Mouse (Mus musculus): ENCODE data around the gene Pank2. TPM values are rescaled to one million over a fixed set of nuclear protein-coding genes. Genes with fewer than 3 reads are reported as not detected.
A peak's percentile ranks its signal among the peaks of the same experiment; 100 is the strongest.
"Not testable (repeated sequence)": the region's sequence is repeated elsewhere in the genome, so short reads cannot be mapped to it uniquely, and the experiment has no call there.

The Pank2 gene
- polyA plus RNA-seq (2016; fragmentation: Nextera tagmentation; extraction: Ambion mirVana) = 42.0 and 44.8 TPM in 2 replicates

GRCm38 (mm10) chr2:131262213-131262672 lies at the start of gene Pank2:
Pank2 (plus strand) TSS chr2:131262495.
- Histone ChIP-seq H3K27ac (peak within 1 kb of the TSS; percentile 99), H3K9me3 (replicated peaks) (no peaks in the 10 kb centered on the region), H3K27me3 (replicated peaks) (no peaks in the 10 kb centered on the region), H3K4me3 (peak within 1 kb of the TSS; percentile 75), H3K4me1 (peaks cover 69% of the 10 kb centered on the region), H3K4me2 (peak within 1 kb of the TSS; percentile 73), H3K36me3 (peaks cover 21% of the 10 kb centered on the region; the same call in 1 of the 2 replicates), H3K9ac (peak within 1 kb of the TSS; percentile 93)
- 0% methylated on average over 47 of the region's 49 CpGs for WGBS (ENCODE audit: insufficient replicate concordance)
- peak; percentile 94 for ATAC-seq

- ATAC-seq = peak; percentile 77
- H3K27me3 ChIP-seq (replicated peaks) = no peaks in the 10 kb centered on the region
- H3K4me1 ChIP-seq = peaks cover 75% of the 10 kb centered on the region
- peaks cover 11% of the 10 kb centered on the region for H3K36me3 ChIP-seq
- peak overlapping the region; percentile 95 for H3K27ac ChIP-seq
- peak overlapping the region; percentile 23 for H3K4me3 ChIP-seq
- no peaks in the 10 kb centered on the region for H3K9me3 ChIP-seq (replicated peaks)
- peak overlapping the region; percentile 66 for H3K9ac ChIP-seq
- 31% methylated on average over 7 of the region's 7 CpGs for WGBS (ENCODE audit: insufficient replicate concordance)
- peak overlapping the region; percentile 58 for H3K4me2 ChIP-seq
Observed at GRCm38 (mm10) chr2:131213773-131214172, 48.5 kb upstream of the Pank2 start.

DNA sequence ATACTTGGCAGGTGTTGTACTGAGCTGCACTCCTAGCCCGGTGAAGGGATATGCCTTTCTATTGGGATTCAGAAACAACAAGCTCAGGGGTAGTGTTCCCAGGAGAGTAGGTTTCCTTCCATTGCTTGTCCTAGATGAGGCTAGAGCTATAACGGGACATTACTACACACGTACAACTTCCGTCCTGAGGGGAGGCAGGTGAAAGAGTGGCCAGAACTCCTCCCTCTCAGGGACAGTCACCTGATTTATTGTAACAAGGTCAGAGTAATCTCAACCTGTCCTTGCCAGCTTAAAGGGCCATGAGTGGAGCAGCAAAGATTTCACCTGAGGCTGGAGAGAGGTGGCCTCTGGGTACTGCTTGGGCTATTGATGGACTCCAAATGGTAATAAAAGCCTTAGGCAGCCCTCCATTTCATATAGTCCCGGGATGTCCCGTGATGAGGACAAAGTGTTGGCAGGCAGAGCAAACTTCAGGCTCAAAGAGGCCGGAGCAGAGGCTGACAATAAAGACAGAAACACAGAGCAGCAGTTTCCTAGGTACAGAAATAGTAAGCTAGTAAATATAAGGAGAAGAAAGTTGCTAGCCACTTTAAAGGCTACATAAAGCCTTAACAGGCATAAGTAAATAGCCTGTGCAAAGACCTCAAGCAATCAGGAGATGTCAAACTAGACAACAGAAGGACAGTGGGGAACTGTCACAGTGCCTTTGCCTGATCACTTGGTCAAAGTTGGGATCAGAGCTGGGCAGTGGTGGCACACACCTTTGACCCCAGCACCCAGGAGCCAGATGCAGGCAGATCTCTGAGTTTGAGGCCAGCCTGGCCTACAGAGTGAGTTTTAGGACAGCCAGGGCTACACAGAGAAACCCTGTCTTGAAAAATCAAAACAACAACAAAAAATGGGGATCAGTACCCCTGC lies 46.1 kb upstream of the Pank2 start:
- no peak for ATAC-seq

DNA sequence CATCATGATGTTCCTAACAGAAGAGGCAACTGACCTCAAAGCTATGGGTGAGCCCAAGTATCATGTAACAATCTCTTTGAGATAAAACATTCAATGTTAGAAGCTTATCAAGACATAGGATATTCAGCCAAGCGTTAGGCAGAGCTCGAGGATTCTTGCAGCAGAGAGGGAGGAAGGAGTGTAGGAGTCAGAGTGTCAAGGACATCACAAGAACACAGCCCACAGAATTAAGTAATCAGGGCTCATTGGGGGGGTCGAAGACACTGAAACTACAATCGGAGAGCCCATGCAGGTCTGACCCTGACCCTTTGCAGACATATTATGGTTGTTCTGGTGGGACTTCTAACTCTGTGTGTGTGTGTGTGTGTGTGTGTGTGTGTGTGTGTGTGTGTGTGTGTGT lies 42.3 kb upstream of the Pank2 start:
- peaks cover 64% of the 10 kb centered on the region for H3K4me1 ChIP-seq

More for the DNA sequence above, 46.1 kb upstream of the Pank2 start:
- 84% methylated on average over 7 of the region's 7 CpGs for WGBS (ENCODE audit: insufficient replicate concordance)
- Histone ChIP-seq H3K4me1 (peaks cover 64% of the 10 kb centered on the region), H3K9ac (no peak overlapping the region), H3K4me2 (no peak overlapping the region), H3K27me3 (replicated peaks) (no peaks in the 10 kb centered on the region), H3K4me3 (no peak overlapping the region), H3K36me3 (peaks cover 11% of the 10 kb centered on the region), H3K27ac (peak overlapping the region; percentile 95; the same call in 1 of the 2 replicates), H3K9me3 (replicated peaks) (no peaks in the 10 kb centered on the region)

GRCm38 (mm10) chr2:131221853-131222515 lies 40.3 kb upstream of the Pank2 start:
- H3K27ac ChIP-seq = peak overlapping the region; percentile 98
- 45% methylated on average over 3 of the region's 3 CpGs for whole genome bisulfite sequencing (ENCODE audit: insufficient replicate concordance)
- ATAC-seq = no peak
- no peaks in the 10 kb centered on the region for H3K9me3 ChIP-seq (replicated peaks)
- peaks cover 73% of the 10 kb centered on the region for H3K4me1 ChIP-seq
- no peak overlapping the region for H3K4me3 ChIP-seq
- H3K4me2 ChIP-seq = peak overlapping the region; percentile 58
- H3K36me3 ChIP-seq = no peaks in the 10 kb centered on the region
- H3K27me3 ChIP-seq (replicated peaks) = no peaks in the 10 kb centered on the region
- H3K9ac ChIP-seq = peak overlapping the region; percentile 65

More for the DNA sequence above, 42.3 kb upstream of the Pank2 start:
- no peaks in the 10 kb centered on the region for H3K9me3 ChIP-seq (replicated peaks)
- H3K4me3 ChIP-seq = no peak overlapping the region
- 49% methylated on average over 4 of the region's 4 CpGs for WGBS (ENCODE audit: insufficient replicate concordance)
- H3K9ac ChIP-seq = no peak overlapping the region
- H3K4me2 ChIP-seq = no peak overlapping the region
- H3K27me3 ChIP-seq (replicated peaks) = no peaks in the 10 kb centered on the region
- peak overlapping the region; percentile 48; the same call in 1 of the 2 replicates for H3K27ac ChIP-seq
- H3K36me3 ChIP-seq = no peaks in the 10 kb centered on the region
- ATAC-seq = no peak

- Histone ChIP-seq H3K4me3 (no peak overlapping the region), H3K9ac (peak overlapping the region; percentile 65), H3K4me2 (peak overlapping the region; percentile 58), H3K27me3 (replicated peaks) (no peaks in the 10 kb centered on the region), H3K4me1 (peaks cover 74% of the 10 kb centered on the region), H3K27ac (peak overlapping the region; percentile 98), H3K36me3 (no peaks in the 10 kb centered on the region), H3K9me3 (replicated peaks) (no peaks in the 10 kb centered on the region)
- ATAC-seq = peak; percentile 28; the same call in 1 of the 2 replicates
- WGBS (ENCODE audit: insufficient replicate concordance) = 10% methylated on average over 5 of the region's 5 CpGs
Observed at GRCm38 (mm10) chr2:131222562-131222961, 39.7 kb upstream of the Pank2 start.

GRCm38 (mm10) chr2:131223569-131223968 lies 38.7 kb upstream of the Pank2 start:
- Histone ChIP-seq H3K4me3 (peak overlapping the region; percentile 1; the same call in 1 of the 2 replicates), H3K27me3 (replicated peaks) (no peaks in the 10 kb centered on the region), H3K4me1 (peaks cover 71% of the 10 kb centered on the region), H3K4me2 (peak overlapping the region; percentile 58), H3K36me3 (no peaks in the 10 kb centered on the region), H3K9ac (peak overlapping the region; percentile 65), H3K9me3 (replicated peaks) (no peaks in the 10 kb centered on the region), H3K27ac (peak overlapping the region; percentile 98)
- ATAC-seq = peak; percentile 99
- 32% methylated on average over 1 of the region's 1 CpGs for WGBS (ENCODE audit: insufficient replicate concordance)

DNA sequence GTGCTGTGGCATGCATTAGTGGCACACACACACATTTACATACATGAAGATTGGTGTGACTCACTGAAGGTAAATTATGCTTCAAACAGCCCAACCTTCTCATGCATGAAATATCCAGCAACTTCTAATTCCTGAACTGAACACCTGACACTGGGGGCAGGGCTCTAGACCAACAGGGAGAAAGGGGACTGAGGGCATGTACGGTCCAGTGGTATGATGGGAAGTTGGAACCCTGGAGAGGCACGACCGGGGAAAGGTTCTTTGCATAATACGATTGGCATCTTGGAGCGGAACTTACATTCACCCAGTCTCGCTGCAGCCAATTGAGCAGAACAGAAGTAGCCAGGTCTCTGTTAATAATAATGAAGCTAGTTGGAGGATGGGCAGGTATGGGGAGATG lies 37.1 kb upstream of the Pank2 start:
- H3K27ac ChIP-seq = peak overlapping the region; percentile 98
- peaks cover 70% of the 10 kb centered on the region for H3K4me1 ChIP-seq
- no peak overlapping the region for H3K4me2 ChIP-seq
- no peaks in the 10 kb centered on the region for H3K9me3 ChIP-seq (replicated peaks)
- WGBS (ENCODE audit: insufficient replicate concordance) = 80% methylated on average over 6 of the region's 6 CpGs
- no peaks in the 10 kb centered on the region for H3K27me3 ChIP-seq (replicated peaks)
- no peak overlapping the region for H3K9ac ChIP-seq
- no peaks in the 10 kb centered on the region for H3K36me3 ChIP-seq
- no peak overlapping the region for H3K4me3 ChIP-seq
- no peak for ATAC-seq

- Histone ChIP-seq H3K27ac (peak overlapping the region; percentile 32; the same call in 1 of the 2 replicates), H3K4me1 (peaks cover 62% of the 10 kb centered on the region)
- not testable (repeated sequence) for H3K9me3 ChIP-seq (replicated peaks); H3K4me2 ChIP-seq; H3K27me3 ChIP-seq (replicated peaks); ATAC-seq; H3K36me3 ChIP-seq; H3K4me3 ChIP-seq; H3K9ac ChIP-seq
- 67% methylated on average over 2 of the region's 2 CpGs for WGBS (ENCODE audit: insufficient replicate concordance)
Observed at GRCm38 (mm10) chr2:131226669-131227068, 35.6 kb upstream of the Pank2 start.

GRCm38 (mm10) chr2:131227243-131227642 lies 35.1 kb upstream of the Pank2 start:
- ATAC-seq = no peak
- WGBS (ENCODE audit: insufficient replicate concordance) = 56% methylated on average over 3 of the region's 3 CpGs
- Histone ChIP-seq H3K4me3 (no peak overlapping the region), H3K9me3 (replicated peaks) (no peaks in the 10 kb centered on the region), H3K27ac (0 out of 2 replicates have a peak overlapping the region, but pooled peaks have one; percentile 32), H3K4me2 (no peak overlapping the region), H3K36me3 (no peaks in the 10 kb centered on the region), H3K4me1 (peaks cover 62% of the 10 kb centered on the region), H3K27me3 (replicated peaks) (no peaks in the 10 kb centered on the region), H3K9ac (no peak overlapping the region)

GRCm38 (mm10) chr2:131232558-131232957 lies 29.7 kb upstream of the Pank2 start:
- WGBS (ENCODE audit: insufficient replicate concordance) = 60% methylated on average over 2 of the region's 2 CpGs
- peak overlapping the region; percentile 94 for H3K27ac ChIP-seq
- peak; percentile 69 for ATAC-seq
- H3K4me1 ChIP-seq = peaks cover 46% of the 10 kb centered on the region
- H3K9me3 ChIP-seq (replicated peaks) = no peaks in the 10 kb centered on the region
- peak overlapping the region; percentile 78; the same call in 1 of the 2 replicates for H3K4me3 ChIP-seq
- peaks cover 21% of the 10 kb centered on the region for H3K36me3 ChIP-seq
- H3K4me2 ChIP-seq = peak overlapping the region; percentile 90
- no peaks in the 10 kb centered on the region for H3K27me3 ChIP-seq (replicated peaks)
- H3K9ac ChIP-seq = peak overlapping the region; percentile 65

Measured in liver, embryonic 12.5 days (tissue).